Mouse (Mus musculus): ENCODE data around the gene Ehd2.
A peak's percentile ranks its signal among the peaks of the same experiment; 100 is the strongest.

The Ehd2 gene

DNA sequence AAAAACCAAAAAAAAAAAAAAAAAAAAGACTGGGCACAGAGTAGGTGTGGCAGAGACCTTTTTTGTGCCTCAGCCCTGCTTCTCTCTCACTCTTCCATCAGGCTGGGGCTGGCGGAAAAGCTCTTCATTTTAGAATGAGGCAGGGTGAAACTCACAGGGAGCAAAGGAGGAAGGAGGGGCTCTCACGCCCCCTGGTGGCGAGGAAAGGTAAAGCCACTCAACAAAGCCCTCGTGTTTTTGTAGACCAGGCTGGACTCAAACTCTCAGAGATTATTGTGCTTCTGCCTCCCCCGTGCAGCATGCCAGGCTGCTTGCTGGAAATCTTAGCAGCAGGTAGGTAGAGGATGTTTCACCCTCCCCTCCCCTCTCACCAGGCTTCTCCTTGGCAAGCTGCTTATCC lies 7.3 kb upstream of the Ehd2 start:
- DNase-seq, result peak; percentile 48 to 69

DNA sequence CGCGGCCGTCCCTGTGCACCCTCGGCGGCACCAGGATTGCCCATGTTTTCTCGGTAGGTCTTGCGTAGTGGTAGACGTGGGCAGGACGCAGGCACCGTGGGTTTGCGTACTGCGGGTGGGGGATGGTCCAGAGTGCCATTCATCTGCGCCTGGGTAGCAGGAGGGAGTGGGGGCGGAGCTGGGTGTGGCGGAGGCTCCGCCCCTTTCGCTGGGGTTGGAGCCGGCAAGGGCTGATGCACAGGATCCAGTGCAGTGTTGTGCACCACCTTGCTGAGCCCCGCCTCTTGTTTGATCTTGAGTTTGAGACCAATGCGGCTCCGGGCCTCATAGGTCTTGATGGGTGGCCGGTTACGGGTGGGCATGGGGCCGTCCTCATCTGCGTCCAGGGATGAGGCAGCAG lies 4.9 kb upstream of the Ehd2 start:
- no peak for DNase-seq

DNA sequence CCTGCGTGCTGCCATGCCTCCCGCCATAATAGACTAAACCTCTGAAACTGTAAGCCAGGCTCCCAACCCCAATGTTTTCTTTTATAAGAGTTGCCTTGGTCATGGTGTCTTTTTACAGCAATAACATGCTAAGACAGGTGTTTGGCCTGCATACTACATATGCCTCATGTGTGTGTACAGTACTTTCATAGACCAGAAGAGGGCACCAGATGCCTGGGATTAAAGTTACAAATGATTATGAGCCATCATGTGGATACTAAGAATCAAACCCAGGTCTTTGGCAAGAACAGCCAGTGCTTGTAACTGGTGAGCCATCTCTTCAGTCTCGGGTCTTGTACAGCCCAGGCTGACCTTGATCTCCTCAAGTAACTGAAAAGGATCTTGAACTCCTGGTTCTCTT lies 2.3 kb upstream of the Ehd2 start:
- DNase-seq, result no peak

GRCm38 (mm10) chr7:15968322-15968721 lies 955 bp upstream of the Ehd2 start:
- no peak for DNase-seq

DNA sequence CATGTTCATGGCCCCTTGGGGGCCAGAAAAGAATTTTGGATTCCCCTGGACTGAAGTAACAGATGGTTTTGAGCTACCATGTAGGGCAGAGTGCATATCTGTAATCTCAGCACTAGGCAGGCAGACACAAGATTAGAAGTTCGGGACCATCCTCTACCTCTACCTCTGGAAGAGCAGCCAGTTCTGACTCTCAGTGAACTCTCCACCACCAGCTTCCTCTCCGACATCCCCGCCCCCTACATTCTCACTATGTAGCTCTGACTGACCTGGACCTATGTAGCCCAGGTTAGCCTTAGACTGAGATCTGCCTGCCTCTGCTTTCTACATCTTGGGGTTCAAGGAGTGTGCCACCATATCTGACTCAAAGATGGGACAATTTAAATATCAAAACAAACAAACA lies 878 bp downstream of the Ehd2 start:
- no peak for DNase-seq

GRCm38 (mm10) chr7:15963798-15964652 lies 3.3 kb downstream of the Ehd2 start:
- peak in 1 of 2 experiments; percentile 52 for DNase-seq

GRCm38 (mm10) chr7:15962311-15963288 lies 4.8 kb downstream of the Ehd2 start:
- DNase-seq, result peak in 1 of 2 experiments; percentile 21

DNA sequence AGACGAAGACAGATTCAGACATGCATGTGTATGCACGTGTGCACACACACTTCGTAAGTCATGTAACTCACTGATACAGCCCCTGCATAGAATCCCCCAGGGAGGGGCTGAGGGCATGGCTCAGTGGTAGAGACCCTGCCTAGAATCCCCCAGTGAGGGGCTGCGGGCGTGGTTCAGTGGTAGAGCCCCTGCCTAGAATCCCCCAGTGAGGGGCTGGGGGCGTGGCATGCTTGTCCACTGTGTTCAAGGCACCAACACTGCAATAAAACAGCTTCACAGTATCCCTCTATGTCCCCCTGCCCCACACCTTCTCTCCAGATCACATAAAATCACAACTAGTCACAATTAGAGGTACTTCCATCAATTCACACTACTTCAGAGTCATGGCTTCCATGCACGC lies 5.6 kb downstream of the Ehd2 start:
- DNase-seq, result no peak

DNA sequence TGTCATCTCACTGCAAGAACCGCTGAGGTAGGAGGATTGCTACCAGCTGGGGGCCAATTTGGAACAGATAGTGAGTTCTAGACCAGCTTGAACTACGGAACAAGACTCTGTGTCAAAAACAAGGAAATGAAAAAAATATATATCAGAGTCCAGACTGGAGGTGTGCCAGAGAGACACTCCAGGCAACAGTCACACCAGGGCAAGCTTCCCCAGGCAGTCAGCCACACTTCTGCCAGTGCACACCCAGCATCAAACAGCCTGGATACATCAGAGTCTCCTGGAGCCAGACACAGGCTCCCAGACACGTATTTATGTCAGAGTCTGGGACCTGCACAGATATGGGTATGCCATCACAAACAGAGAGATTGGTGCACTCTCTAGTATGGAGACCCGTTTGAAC lies 6.1 kb downstream of the Ehd2 start:
- DNase-seq, result no peak

- no peak for DNase-seq
These were observed 6.7 kb downstream of the Ehd2 start for GRCm38 (mm10) chr7:15960691-15961090.

- DNase-seq, result no peak
These were observed 11.2 kb downstream of the Ehd2 start for GRCm38 (mm10) chr7:15956143-15956542.

GRCm38 (mm10) chr7:15955509-15955908 lies 11.9 kb downstream of the Ehd2 start:
- no peak for DNase-seq

DNA sequence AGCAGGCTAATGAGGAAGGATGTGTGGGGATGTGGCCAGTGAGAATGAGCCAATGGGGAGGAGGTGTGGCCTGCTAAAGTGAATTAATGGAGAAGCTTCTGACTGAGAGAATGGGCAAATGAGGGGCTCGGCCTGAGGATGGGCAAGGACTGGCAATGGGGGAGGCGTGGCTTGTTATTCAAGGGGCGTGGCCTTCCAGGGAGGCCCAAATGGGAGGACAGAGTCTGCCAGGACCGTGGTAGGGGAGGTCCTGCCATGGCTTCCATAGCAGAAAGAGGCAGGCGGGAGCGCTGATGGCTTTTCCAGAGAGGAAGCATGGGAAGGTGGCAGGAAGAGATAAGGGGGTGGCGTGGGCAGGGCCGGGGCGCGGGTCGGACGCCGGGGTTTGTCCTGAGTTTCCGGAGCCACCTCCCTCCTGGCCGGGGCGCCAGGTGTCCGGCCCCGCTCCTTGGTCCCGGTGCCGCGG lies 12.4 kb downstream of the Ehd2 start:
- no peak for DNase-seq

- no peak for DNase-seq
These were observed 12.9 kb downstream of the Ehd2 start for GRCm38 (mm10) chr7:15954436-15954835.

- DNase-seq, result no peak
These were observed 13.9 kb downstream of the Ehd2 start for GRCm38 (mm10) chr7:15953307-15954074.

DNA sequence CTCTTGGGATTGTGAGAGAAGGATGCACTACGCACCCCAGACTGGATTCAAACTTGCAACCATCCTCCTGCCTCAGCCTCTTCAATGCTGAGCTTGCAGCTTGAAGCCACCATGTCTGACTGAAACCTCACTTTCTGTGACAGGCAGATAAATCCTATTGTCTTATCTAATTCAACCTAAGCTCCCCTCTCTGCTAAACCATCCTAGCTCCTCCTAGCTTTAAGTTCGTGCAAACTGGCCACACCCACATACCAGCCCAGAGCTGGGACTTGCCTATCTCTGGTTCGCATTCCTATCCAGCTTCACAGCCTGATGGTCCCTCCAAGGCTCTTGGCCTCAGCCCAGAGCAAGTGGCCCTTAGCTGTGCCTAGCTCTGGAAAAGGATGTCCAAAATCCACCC lies 15.0 kb downstream of the Ehd2 start:
- no peak for DNase-seq

DNA sequence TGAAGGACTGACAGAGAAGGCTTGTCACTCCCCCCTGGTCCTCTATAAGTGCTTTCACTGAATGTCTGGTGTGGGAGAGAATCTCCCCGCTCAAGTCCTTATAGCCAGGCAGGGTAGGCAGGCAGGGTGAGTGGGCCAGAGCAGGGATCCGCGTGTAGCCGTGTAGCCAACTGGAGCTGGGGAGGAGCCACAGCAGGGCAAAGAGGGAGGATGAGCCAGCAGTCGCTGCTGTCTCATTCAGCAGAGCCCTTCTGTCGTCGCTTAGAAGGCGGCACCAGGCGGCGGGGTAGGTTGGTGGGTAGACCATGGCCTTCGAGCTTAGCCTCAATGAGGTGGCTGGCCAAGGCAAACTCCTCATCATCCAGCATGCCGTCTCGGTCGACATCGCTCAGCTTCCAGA lies 17.4 kb downstream of the Ehd2 start:
- DNase-seq, result no peak

DNA sequence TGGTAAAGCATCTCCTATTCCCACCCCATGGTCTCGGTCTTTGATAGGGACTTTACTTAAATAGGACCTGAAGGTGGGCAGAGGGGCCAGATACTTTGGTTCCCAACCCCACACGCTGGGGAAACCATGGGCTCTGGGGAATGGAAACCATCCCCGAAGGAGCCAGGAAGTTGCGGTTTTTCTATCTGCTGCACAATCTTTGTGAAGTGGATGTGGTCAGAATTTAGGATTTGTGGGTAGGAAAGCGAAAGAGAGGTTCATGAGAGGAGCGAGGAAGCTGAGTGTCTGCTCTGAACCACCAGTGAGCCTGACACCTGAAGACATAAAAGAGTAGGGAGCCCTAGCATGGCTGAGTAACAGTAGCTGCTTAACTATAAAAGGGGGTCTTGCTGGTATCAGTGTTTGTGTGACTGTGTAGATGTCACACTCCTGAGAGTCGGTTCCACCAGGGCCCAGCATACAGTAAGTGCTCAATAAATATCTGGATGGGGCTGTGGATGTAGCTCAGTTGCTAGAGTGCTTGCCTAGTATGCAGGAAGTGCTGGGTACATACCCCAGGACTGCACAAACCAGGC lies 18.1 kb downstream of the Ehd2 start:
- no peak for DNase-seq

- DNase-seq, result peak; percentile 69 to 89
These were observed 18.9 kb downstream of the Ehd2 start for GRCm38 (mm10) chr7:15948381-15948941.

- no peak for DNase-seq
These were observed 19.6 kb downstream of the Ehd2 start for GRCm38 (mm10) chr7:15947653-15948260.

DNA sequence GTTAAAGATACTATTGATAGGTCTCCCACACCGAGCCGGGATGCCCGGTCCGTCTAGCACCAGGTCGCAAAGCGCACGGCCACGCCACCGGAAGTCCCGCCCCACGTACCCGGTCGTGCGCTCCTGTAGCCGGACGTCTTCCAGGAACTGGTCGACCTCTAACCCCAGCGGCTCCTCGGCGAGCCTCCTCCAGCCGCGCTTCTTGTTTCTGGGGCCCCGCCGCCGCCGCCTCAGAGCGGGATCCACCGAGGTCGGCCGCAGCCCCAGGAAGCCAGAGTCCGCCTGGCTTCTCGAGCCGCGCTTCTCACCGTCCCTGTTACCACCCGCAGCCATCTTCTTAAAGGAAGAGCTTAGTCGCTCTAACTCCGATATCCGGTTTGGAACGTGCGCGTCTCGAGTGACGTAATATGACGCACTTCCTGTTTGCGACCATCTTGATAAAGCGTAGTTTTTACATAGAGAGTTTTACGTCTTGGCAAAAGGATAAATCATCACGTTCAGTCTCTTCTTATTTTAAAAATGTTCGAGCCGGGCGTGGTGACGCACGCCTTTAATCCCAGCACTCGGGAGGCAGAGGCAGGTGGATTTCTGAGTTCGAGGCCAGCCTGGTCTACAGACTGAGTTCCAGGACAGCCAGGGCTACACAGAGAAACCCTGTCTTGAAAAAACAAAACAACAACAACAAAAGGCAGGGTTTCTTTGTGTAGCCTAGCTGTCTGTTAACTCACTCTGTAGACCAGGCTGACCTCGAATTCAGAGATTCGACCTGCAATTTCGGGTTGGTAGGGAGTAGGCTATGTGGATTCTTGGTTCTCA lies 21.4 kb downstream of the Ehd2 start, which contains the start of gene Nop53:
Gene Nop53 (minus strand): TSS at position 354 of the 816 bp plus-strand sequence.
- DNase-seq, result peak; percentile 80 to 86

All from spleen, adult 18-20 months (tissue).